Comparison of ENCODE assay signal across 1 mouse cellular context in genomic region chr7:19629361-19629734, GRCm38 (mm10).
A peak's percentile ranks its signal among the peaks of the same experiment; 100 is the strongest.
TF ChIP-seq lines count a peak whose summit lies in the region.

Gene Relb, minus strand, starts transcription at chr7:19629438.

TF ChIP-seq in CH12.LX, 34 proteins besides CTCF, POLR2A, EP300 and RAD21 (continued from another document):
- TF ChIP-seq SIN3A (IDR thresholded peaks at IDR 0.05; ENCODE audit: low read length) (no peak; the same call in none of the 2 replicates), MEF2A (IDR thresholded peaks at IDR 0.05; ENCODE audit: borderline replicate concordance, low read depth, low read length) (0 out of 2 replicates have a peak, but pooled peaks have one; percentile 11), NRF1 (IDR thresholded peaks at IDR 0.05; ENCODE audit: low read depth, low read length) (peak; percentile 51; the same call in 1 of the 2 replicates), KAT2A (IDR thresholded peaks at IDR 0.05; ENCODE audit: insufficient replicate concordance, low read length) (no peak), ZKSCAN1 (IDR thresholded peaks at IDR 0.05; ENCODE audit: borderline replicate concordance, low read depth, low read length) (no peak), POLR2AphosphoS2 (IDR thresholded peaks at IDR 0.05; ENCODE audit: low read depth, low read length) (no peak), RCOR1 (conservative IDR thresholded peaks at IDR 0.05; ENCODE audit: low read depth, low read length) (no peak), TCF12 (IDR thresholded peaks at IDR 0.05; ENCODE audit: low read depth, low read length) (peak; percentile 51; the same call in 1 of the 2 replicates), USF1 (IDR thresholded peaks at IDR 0.05; ENCODE audit: low read depth, low read length) (peak; percentile 94), ZNF384 (IDR thresholded peaks at IDR 0.05; ENCODE audit: low read depth, low read length) (no peak), JUN (IDR thresholded peaks at IDR 0.05; ENCODE audit: insufficient read depth, low read depth, low read length) (no peak), ELF1 (IDR thresholded peaks at IDR 0.05; ENCODE audit: low read depth, low read length) (peak; percentile 54; the same call in 1 of the 2 replicates)
